Mouse (Mus musculus) cerebellum, adult 2 months (tissue): Measurements from ENCODE around the gene Map4k2. TPM values are rescaled to one million over a fixed set of nuclear protein-coding genes. Genes with fewer than 3 reads are reported as not detected.

Experiments used
- DNase-seq, 2 experiments: peaks; one replicate each; pipeline ENCODE4 v3.0.0; 2021
- H3K27ac ChIP-seq: fragments of 200-500 bp; 2 replicates; pipeline ENCODE4 v1.5.1; 2012; ENCODE audit warnings: low read length, control low read depth, inconsistent platforms; ENCODE audit not compliant: insufficient read depth
- H3K27me3 ChIP-seq: fragments of 200-500 bp; 2 replicates; pipeline ENCODE4 v1.6.1; 2012; ENCODE audit warnings: inconsistent platforms, mild to moderate bottlenecking, low read length, moderate library complexity; ENCODE audit not compliant: control insufficient read depth, insufficient read depth
- H3K4me1 ChIP-seq: fragments of 200-500 bp; 2 replicates; pipeline ENCODE4 v1.6.1; 2011; ENCODE audit warnings: low read length; ENCODE audit not compliant: control insufficient read depth, insufficient read depth
- H3K4me3 ChIP-seq: fragments of 200-500 bp; replicated peaks from 2 replicates; pipeline ENCODE3; 2011; ENCODE audit warnings: mild to moderate bottlenecking, low read depth, low read length, control low read depth; ENCODE audit not compliant: insufficient read depth
- CTCF ChIP-seq: fragments of 200-500 bp; IDR thresholded peaks from 2 replicates; pipeline ENCODE4 v1.5.1; 2011; ENCODE audit warnings: low read depth, mild to moderate bottlenecking, control low read depth, low read length, moderate library complexity, borderline replicate concordance; ENCODE audit not compliant: insufficient read depth
- POLR2A ChIP-seq: fragments of 200-500 bp; IDR thresholded peaks from 2 replicates; pipeline ENCODE4 v1.6.1; 2011; ENCODE audit warnings: low read length, control low read depth, borderline replicate concordance; ENCODE audit not compliant: insufficient read depth
- whole genome bisulfite sequencing: fragments of 180-500 bp; shearing (Covaris S2); methylation state at CpG from one replicate; pipeline ENCODE4 v1.1.7; 2018; 5-methylcytosine and 5-hydroxymethylcytosine counted together
- polyA plus RNA-seq: library from polyadenylated mRNA; depleted of rRNA; stranded (reverse); fragments of >200 nt; gene quantifications from 2 replicates; pipeline ENCODE4 v1.2.3, GENCODE M21; 2012

Gene Map4k2
- polyA plus RNA-seq, 1 experiment = 317 TPM

- H3K4me3 ChIP-seq = no peak overlapping the region
- 57% methylated on average over 5 of the region's 5 CpGs for WGBS
- H3K27ac ChIP-seq = no peak overlapping the region
- no peak for DNase-seq
- H3K27me3 ChIP-seq = no peaks in the 10 kb centered on the region
- TF ChIP-seq CTCF (no peak), POLR2A (no peak)
- H3K4me1 ChIP-seq = peaks cover 5% of the 10 kb centered on the region; the same call in 1 of the 2 replicates
Measured at GRCm38 (mm10) chr19:6396237-6396636, 55.3 kb downstream of the Map4k2 start.

GRCm38 (mm10) chr19:6397582-6398249 lies 56.8 kb downstream of the Map4k2 start:
- 84% methylated on average over 22 of the region's 22 CpGs for WGBS
- Histone ChIP-seq H3K4me1 (peaks cover 5% of the 10 kb centered on the region; the same call in 1 of the 2 replicates), H3K27ac (no peak overlapping the region; the same call in 1 of the 2 replicates), H3K27me3 (no peaks in the 10 kb centered on the region), H3K4me3 (no peak overlapping the region)
- no peak for TF ChIP-seq POLR2A
- DNase-seq = no peak

GRCm38 (mm10) chr19:6398447-6399284 lies 57.7 kb downstream of the Map4k2 start:
- Histone ChIP-seq H3K4me1 (peaks cover 5% of the 10 kb centered on the region; the same call in 1 of the 2 replicates), H3K27me3 (no peaks in the 10 kb centered on the region), H3K4me3 (peak overlapping the region; percentile 60), H3K27ac (no peak overlapping the region)
- TF ChIP-seq POLR2A = no peak
- no peak for TF ChIP-seq CTCF
- DNase-seq = peak; percentile 62 to 67
- 3% methylated on average over 39 of the region's 39 CpGs for WGBS

GRCm38 (mm10) chr19:6399285-6400095 lies 58.6 kb downstream of the Map4k2 start, which contains the start of gene Rasgrp2:
Rasgrp2 (plus strand) TSS chr19:6399340.
- Histone ChIP-seq H3K27me3 (no peaks in the 10 kb centered on the region), H3K27ac (no peak within 1 kb of the TSS), H3K4me1 (peaks cover 5% of the 10 kb centered on the region; the same call in 1 of the 2 replicates), H3K4me3 (peak within 1 kb of the TSS; percentile 60)
- peak; percentile 44 to 55 for DNase-seq
- TF ChIP-seq CTCF (no peak), POLR2A (no peak)
- WGBS = under 1% methylated on average over 86 of the region's 87 CpGs

GRCm38 (mm10) chr19:6400096-6401086 lies 59.5 kb downstream of the Map4k2 start:
- Histone ChIP-seq H3K4me3 (peak overlapping the region; percentile 60), H3K27me3 (no peaks in the 10 kb centered on the region), H3K27ac (no peak overlapping the region), H3K4me1 (peaks cover 5% of the 10 kb centered on the region; the same call in 1 of the 2 replicates)
- WGBS = 19% methylated on average over 29 of the region's 29 CpGs
- TF ChIP-seq POLR2A = no peak
- no peak for TF ChIP-seq CTCF
- DNase-seq = peak; percentile 34 to 44

- Histone ChIP-seq H3K27ac (no peak overlapping the region), H3K27me3 (no peaks in the 10 kb centered on the region), H3K4me1 (peaks cover 5% of the 10 kb centered on the region; the same call in 1 of the 2 replicates), H3K4me3 (peak overlapping the region; percentile 32)
- TF ChIP-seq CTCF = peak; percentile 65
- no peak for TF ChIP-seq POLR2A
- WGBS = 2% methylated on average over 32 of the region's 32 CpGs
- peak; percentile 66 to 75 for DNase-seq
Measured at GRCm38 (mm10) chr19:6401131-6401815, 60.3 kb downstream of the Map4k2 start.
